In the genomic region with DNA sequence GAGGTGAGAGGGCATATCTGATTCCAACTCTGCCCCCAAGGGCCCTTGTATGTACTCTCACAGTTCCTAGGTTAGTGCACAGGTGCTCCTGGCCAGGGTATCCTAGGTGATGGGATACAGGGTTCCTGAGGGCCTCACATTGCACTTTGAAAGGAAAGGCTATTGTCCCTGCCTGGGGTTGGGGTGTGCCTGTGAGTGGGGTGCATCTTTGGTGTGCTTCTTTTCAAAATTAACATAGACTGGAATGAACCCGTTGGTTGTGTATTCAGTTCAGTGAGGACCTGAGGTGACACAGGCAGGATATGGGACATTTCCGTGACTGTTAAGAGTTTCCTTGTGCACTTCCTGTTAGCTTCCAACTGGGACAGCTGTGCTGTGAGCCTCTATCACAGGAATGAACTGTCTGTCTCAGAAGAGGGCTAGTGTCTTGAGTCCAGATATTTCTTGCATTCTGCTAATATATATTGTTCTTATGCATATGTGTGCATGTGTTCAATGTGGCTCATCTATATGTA, we compare ENCODE assay signal across 16 mouse cellular contexts. TPM values are rescaled to one million over a fixed set of nuclear protein-coding genes. Genes with fewer than 3 reads are reported as not detected.
DNase-seq lines count a peak whose midpoint lies in the region; ATAC-seq and TF ChIP-seq lines count a peak whose summit lies in the region.
"Had no signal": no experiment of that assay in that cellular context is flagged by ENCODE, and none has a peak within 500 bp of the region (broad histone marks: within the 10 kb centered on the region; RNA-seq: fewer than 3 reads in every experiment).

No protein-coding gene starts in this region.

- peaks cover 4% of the 10 kb centered on the region for H3K4me1 ChIP-seq in heart, adult 2 months (ENCODE audit: control insufficient read depth, insufficient read depth, low read length)
- no peaks in the 10 kb centered on the region for H3K4me1 ChIP-seq in midbrain, embryonic 11.5 days (ENCODE audit: control insufficient read depth, insufficient read depth, low read length)
- H3K4me1 ChIP-seq in midbrain, embryonic 13.5 days (replicated peaks) = no peaks in the 10 kb centered on the region
- no peaks in the 10 kb centered on the region for H3K4me1 ChIP-seq in hindbrain, embryonic 16.5 days (ENCODE audit: control insufficient read depth, insufficient read depth, low read depth, low read length)
- H3K4me1 ChIP-seq: limb, embryonic 13.5 days had no signal

- no peaks in the 10 kb centered on the region for H3K79me2 ChIP-seq in heart, adult 2 months (replicated peaks; ENCODE audit: control insufficient read depth, insufficient read depth, low read length)

- intact Hi-C loops in heart, adult 2 months (cut with DNase I) = no loop called here
- intact Hi-C loops in heart, postnatal 14 days (cut with DNase I) = no loop called here

- H3K36me3 ChIP-seq in heart, adult 2 months (ENCODE audit: control insufficient read depth, insufficient read depth, low read length) = no peaks in the 10 kb centered on the region; the same call in 1 of the 2 replicates
- peaks cover 10% of the 10 kb centered on the region for H3K36me3 ChIP-seq in midbrain, embryonic 11.5 days (ENCODE audit: control insufficient read depth, insufficient read depth, low read length)
- peaks cover 55% of the 10 kb centered on the region for H3K36me3 ChIP-seq in midbrain, embryonic 13.5 days
- peaks cover 26% of the 10 kb centered on the region for H3K36me3 ChIP-seq in hindbrain, embryonic 16.5 days (ENCODE audit: control insufficient read depth, insufficient read depth, low read length)

- no peak for TF ChIP-seq EP300 in heart, adult 2 months (IDR thresholded peaks at IDR 0.05; ENCODE audit: insufficient read depth, low read depth, low read length)

- peak in 1 of 2 experiments; percentile 17 for DNase-seq in heart, adult 2 months
- no peak for DNase-seq in heart, postnatal 14 days
- peak; percentile 38 for DNase-seq in kidney, postnatal 14 days
- no peak for DNase-seq in kidney, adult 8-10 months
- DNase-seq in midbrain, embryonic 11.5 days (ENCODE audit: low spot score, missing footprints) = peak; percentile 31
- DNase-seq in lung, postnatal 36 days = peak; percentile 57
- DNase-seq: cerebellum, adult 9-11 months; right cerebral cortex, adult 18-20 months; thymus, postnatal 4 days had no signal

- H3K4me3 ChIP-seq in heart, adult 2 months = no peak overlapping the region
- H3K4me3 ChIP-seq in midbrain, embryonic 11.5 days (ENCODE audit: low read depth, low read length) = no peak overlapping the region
- no peak overlapping the region for H3K4me3 ChIP-seq in midbrain, embryonic 13.5 days (replicated peaks)
- H3K4me3 ChIP-seq in hindbrain, embryonic 16.5 days (ENCODE audit: low read length) = no peak overlapping the region
- H3K4me3 ChIP-seq: kidney, embryonic 15.5 days; limb, embryonic 13.5 days had no signal

- H3K9ac ChIP-seq in heart, adult 2 months (ENCODE audit: low read depth, low read length) = no peak overlapping the region
- H3K9ac ChIP-seq in midbrain, embryonic 11.5 days (ENCODE audit: low read length) = no peak overlapping the region
- no peak overlapping the region for H3K9ac ChIP-seq in midbrain, embryonic 13.5 days (replicated peaks)
- H3K9ac ChIP-seq in hindbrain, embryonic 16.5 days (ENCODE audit: low read depth, low read length) = no peak overlapping the region
- H3K9ac ChIP-seq: kidney, embryonic 15.5 days; limb, embryonic 13.5 days had no signal

- TF ChIP-seq POLR2A in heart, adult 2 months (IDR thresholded peaks at IDR 0.05; ENCODE audit: insufficient read depth, low read depth, low read length) = no peak

- no peak overlapping the region for H3K4me2 ChIP-seq in midbrain, embryonic 11.5 days
- H3K4me2 ChIP-seq in midbrain, embryonic 13.5 days (replicated peaks) = no peak overlapping the region
- no peak overlapping the region for H3K4me2 ChIP-seq in hindbrain, embryonic 16.5 days (ENCODE audit: low read length)
- H3K4me2 ChIP-seq: kidney, embryonic 15.5 days; limb, embryonic 13.5 days had no signal

- H3K9me3 ChIP-seq in midbrain, embryonic 11.5 days (ENCODE audit: control insufficient read depth, low read length) = no peaks in the 10 kb centered on the region
- no peaks in the 10 kb centered on the region for H3K9me3 ChIP-seq in midbrain, embryonic 13.5 days
- no peaks in the 10 kb centered on the region for H3K9me3 ChIP-seq in hindbrain, embryonic 16.5 days (ENCODE audit: control insufficient read depth, low read length)
- H3K9me3 ChIP-seq: kidney, embryonic 15.5 days; limb, embryonic 13.5 days had no signal

- peak overlapping the region; percentile 65 for H3K27ac ChIP-seq in heart, adult 2 months
- H3K27ac ChIP-seq in midbrain, embryonic 11.5 days (ENCODE audit: low read depth, low read length) = no peak overlapping the region
- H3K27ac ChIP-seq in midbrain, embryonic 13.5 days = no peak overlapping the region
- H3K27ac ChIP-seq in hindbrain, embryonic 16.5 days (ENCODE audit: low read depth, low read length) = no peak overlapping the region
- H3K27ac ChIP-seq: kidney, embryonic 15.5 days; limb, embryonic 13.5 days had no signal

- no peak for TF ChIP-seq CTCF in heart, adult 2 months (IDR thresholded peaks at IDR 0.05)

- ATAC-seq in midbrain, embryonic 11.5 days (ENCODE audit: low FRiP score) = no peak
- no peak for ATAC-seq in midbrain, embryonic 13.5 days
- ATAC-seq in hindbrain, embryonic 16.5 days = no peak
- ATAC-seq: forebrain, embryonic 14.5 days; midbrain, embryonic 16.5 days; Patski had no signal

- no peaks in the 10 kb centered on the region for H3K27me3 ChIP-seq in heart, adult 2 months (ENCODE audit: control insufficient read depth, insufficient read depth, low read length)
- no peaks in the 10 kb centered on the region for H3K27me3 ChIP-seq in midbrain, embryonic 11.5 days (ENCODE audit: control insufficient read depth, insufficient read depth, low read length)
- no peaks in the 10 kb centered on the region for H3K27me3 ChIP-seq in midbrain, embryonic 13.5 days
- H3K27me3 ChIP-seq in hindbrain, embryonic 16.5 days (replicated peaks; ENCODE audit: control insufficient read depth, insufficient read depth, low read length) = no peaks in the 10 kb centered on the region
- H3K27me3 ChIP-seq: kidney, embryonic 15.5 days; limb, embryonic 13.5 days; Patski had no signal

- 27% methylated on average over 2 of the region's 2 CpGs for WGBS in heart, adult 2 months
- WGBS in midbrain, embryonic 11.5 days = 69% methylated on average over 2 of the region's 2 CpGs
- 77% methylated on average over 2 of the region's 2 CpGs for WGBS in midbrain, embryonic 13.5 days
- WGBS in hindbrain, embryonic 16.5 days = 83% methylated on average over 2 of the region's 2 CpGs

RNA-seq across cellular contexts. Expression of gene Sirt5, which starts 9.7 kb away (rescaled TPM):
- 10 to 100 TPM; 53.9 to 58.9 TPM for total RNA-seq in heart, adult 2 months (2021)
- 25.7 and 37.5 TPM in 2 replicates for polyA plus RNA-seq in heart, adult 2 months (2012; rRNA removed)
- 10 to 100 TPM; 44.0 to 49.4 TPM for total RNA-seq in heart, postnatal 14 days (2021)
- polyA plus RNA-seq in midbrain, embryonic 11.5 days (2014; fragmentation: Nextera tagmentation; extraction: Ambion mirVana) = 25.5 and 26.6 TPM in 2 replicates
- polyA plus RNA-seq in midbrain, embryonic 13.5 days (2015; fragmentation: Nextera tagmentation; extraction: Ambion mirVana) = 40.8 and 41.7 TPM in 2 replicates
- polyA plus RNA-seq in hindbrain, embryonic 16.5 days (2015; fragmentation: Nextera tagmentation; extraction: Ambion mirVana) = 32.5 and 33.8 TPM in 2 replicates

RNA-seq across cellular contexts. Expression of gene Nol7, which starts 23.2 kb away (rescaled TPM):
- 100 to 1,000 TPM; 102 to 120 TPM for total RNA-seq in heart, adult 2 months (2021)
- 23.0 and 27.1 TPM in 2 replicates for polyA plus RNA-seq in heart, adult 2 months (2012; rRNA removed)
- 10 to 100 TPM; 86.7 to 90.4 TPM for total RNA-seq in heart, postnatal 14 days (2021)
- 236 and 255 TPM in 2 replicates for polyA plus RNA-seq in midbrain, embryonic 11.5 days (2014; fragmentation: Nextera tagmentation; extraction: Ambion mirVana)
- 180 and 182 TPM in 2 replicates for polyA plus RNA-seq in midbrain, embryonic 13.5 days (2015; fragmentation: Nextera tagmentation; extraction: Ambion mirVana)
- polyA plus RNA-seq in hindbrain, embryonic 16.5 days (2015; fragmentation: Nextera tagmentation; extraction: Ambion mirVana) = 140 and 144 TPM in 2 replicates

Comparison
In these comparisons a context has a peak if more than half of its experiments do, and no peak if none do; other contexts are left out.
1. DNase-seq: peak in kidney, postnatal 14 days (single experiment), midbrain, embryonic 11.5 days (single experiment) and lung, postnatal 36 days (single experiment); none in heart, postnatal 14 days (0 of 2) and kidney, adult 8-10 months (0 of 2).